Mouse (Mus musculus) olfactory bulb, adult 2 months (tissue): ENCODE results near the gene Vps35l.

Experiments used
- CTCF ChIP-seq: fragments of 200-500 bp; IDR thresholded peaks from 2 replicates; pipeline ENCODE4 v1.5.1; 2012; ENCODE audit warnings: low read depth, mild to moderate bottlenecking, low read length, moderate library complexity; ENCODE audit not compliant: insufficient read depth
- POLR2A ChIP-seq: fragments of 200-500 bp; IDR thresholded peaks from 2 replicates; pipeline ENCODE4 v1.6.1; 2012; ENCODE audit warnings: mild to moderate bottlenecking, low read depth, low read length, moderate library complexity; ENCODE audit not compliant: insufficient read depth

DNA sequence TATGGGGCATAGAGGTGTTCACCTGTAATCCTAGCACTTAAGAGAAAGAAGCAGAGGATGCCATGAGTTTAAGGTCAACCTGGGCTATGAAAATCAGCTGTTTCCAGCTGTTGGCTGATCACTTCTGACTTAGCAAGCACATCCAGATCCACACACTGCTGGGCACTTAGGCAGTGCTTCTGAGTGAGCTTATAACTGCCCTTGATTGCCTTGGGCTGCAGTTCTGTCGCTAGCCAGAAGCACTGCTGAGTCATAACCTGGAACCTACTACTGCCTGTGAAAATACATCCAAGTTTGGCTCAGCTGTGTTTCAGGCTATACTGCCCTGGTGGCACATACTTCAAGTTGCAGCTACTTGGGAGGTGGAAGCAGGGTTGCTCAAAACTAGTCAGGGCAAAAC lies 101.8 kb downstream of the Vps35l start:
- TF ChIP-seq POLR2A (no peak), CTCF (no peak)
